Mouse (Mus musculus): ENCODE measurements around the gene Lmtk2. TPM values are rescaled to one million over a fixed set of nuclear protein-coding genes. Genes with fewer than 3 reads are reported as not detected.

The Lmtk2 gene
- polyA plus RNA-seq, 1 experiment from 2014 or later = 1.2 TPM

- WGBS (ENCODE audit: insufficient replicate concordance) = 65% methylated on average over 12 of the region's 12 CpGs
- TF ChIP-seq EP300 (IDR thresholded peaks at IDR 0.05; ENCODE audit: low read depth) (no peak), CTCF (IDR thresholded peaks at IDR 0.05; ENCODE audit: low read depth) (no peak)
- DNase-seq = no peak
Measured at GRCm38 (mm10) chr5:144219306-144219705, 119.1 kb downstream of the Lmtk2 start.

GRCm38 (mm10) chr5:144219936-144220335 is 119.7 kb downstream of the Lmtk2 start:
- Histone ChIP-seq H3K9ac (replicated peaks) (no peak overlapping the region), H3K9me3 (ENCODE audit: low read length) (no peaks in the 10 kb centered on the region), H3K4me3 (ENCODE audit: low read depth, low read length) (no peak overlapping the region), H3K4me2 (ENCODE audit: low read depth, low read length) (no peak overlapping the region), H3K36me3 (replicated peaks; ENCODE audit: insufficient read depth, low read length) (no peaks in the 10 kb centered on the region), H3K27ac (ENCODE audit: low read depth) (no peak overlapping the region), H3K4me1 (ENCODE audit: insufficient read depth) (peaks cover 3% of the 10 kb centered on the region; the same call in 1 of the 2 replicates), H3K27me3 (ENCODE audit: insufficient read depth, low read length) (no peaks in the 10 kb centered on the region)
- DNase-seq = no peak
- WGBS (ENCODE audit: insufficient replicate concordance) = 71% methylated on average over 5 of the region's 5 CpGs
- TF ChIP-seq EP300 (IDR thresholded peaks at IDR 0.05; ENCODE audit: low read depth) (no peak), CTCF (IDR thresholded peaks at IDR 0.05; ENCODE audit: low read depth) (no peak)
- ATAC-seq = no peak

More at GRCm38 (mm10) chr5:144219306-144219705, 119.1 kb downstream of the Lmtk2 start:
- H3K4me2 ChIP-seq (ENCODE audit: low read depth, low read length) = no peak overlapping the region
- peak overlapping the region; percentile 34; the same call in 1 of the 2 replicates for H3K27ac ChIP-seq (ENCODE audit: low read depth)
- no peak overlapping the region for H3K9ac ChIP-seq (replicated peaks)
- H3K36me3 ChIP-seq (replicated peaks; ENCODE audit: insufficient read depth, low read length) = no peaks in the 10 kb centered on the region
- H3K27me3 ChIP-seq (ENCODE audit: insufficient read depth, low read length) = no peaks in the 10 kb centered on the region
- ATAC-seq = no peak
- H3K9me3 ChIP-seq (ENCODE audit: low read length) = no peaks in the 10 kb centered on the region
- peaks cover 3% of the 10 kb centered on the region; the same call in 1 of the 2 replicates for H3K4me1 ChIP-seq (ENCODE audit: insufficient read depth)
- no peak overlapping the region for H3K4me3 ChIP-seq (ENCODE audit: low read depth, low read length)

- ATAC-seq = no peak
- no peak for DNase-seq
- TF ChIP-seq CTCF (IDR thresholded peaks at IDR 0.05; ENCODE audit: low read depth) (no peak), EP300 (IDR thresholded peaks at IDR 0.05; ENCODE audit: low read depth) (no peak)
- Histone ChIP-seq H3K9me3 (ENCODE audit: low read length) (no peaks in the 10 kb centered on the region), H3K27me3 (ENCODE audit: insufficient read depth, low read length) (no peaks in the 10 kb centered on the region), H3K4me1 (ENCODE audit: insufficient read depth) (peaks cover 3% of the 10 kb centered on the region; the same call in 1 of the 2 replicates), H3K9ac (replicated peaks) (no peak overlapping the region), H3K4me3 (ENCODE audit: low read depth, low read length) (no peak overlapping the region), H3K4me2 (ENCODE audit: low read depth, low read length) (no peak overlapping the region), H3K27ac (ENCODE audit: low read depth) (no peak overlapping the region), H3K36me3 (replicated peaks; ENCODE audit: insufficient read depth, low read length) (no peaks in the 10 kb centered on the region)
- WGBS (ENCODE audit: insufficient replicate concordance) = 43% methylated on average over 4 of the region's 4 CpGs
Measured at GRCm38 (mm10) chr5:144221305-144221704, 121.1 kb downstream of the Lmtk2 start.

GRCm38 (mm10) chr5:144222811-144223502 is 122.7 kb downstream of the Lmtk2 start:
- ATAC-seq = peak; percentile 51
- peak overlapping the region; percentile 81 for H3K27ac ChIP-seq (ENCODE audit: low read depth)
- DNase-seq = peak; percentile 42

GRCm38 (mm10) chr5:144223503-144223862 is 123.2 kb downstream of the Lmtk2 start, which contains the start of gene Tecpr1:
Gene Tecpr1 (minus strand): TSS chr5:144223615.
- Histone ChIP-seq H3K27me3 (ENCODE audit: insufficient read depth, low read length) (no peaks in the 10 kb centered on the region), H3K27ac (ENCODE audit: low read depth) (peak within 1 kb of the TSS; percentile 81), H3K36me3 (replicated peaks; ENCODE audit: insufficient read depth, low read length) (no peaks in the 10 kb centered on the region), H3K9me3 (ENCODE audit: low read length) (no peaks in the 10 kb centered on the region), H3K4me3 (ENCODE audit: low read depth, low read length) (peak within 1 kb of the TSS; percentile 62), H3K4me2 (ENCODE audit: low read depth, low read length) (peak within 1 kb of the TSS; percentile 94), H3K9ac (replicated peaks) (peak within 1 kb of the TSS; percentile 73), H3K4me1 (ENCODE audit: insufficient read depth) (peaks cover 3% of the 10 kb centered on the region; the same call in 1 of the 2 replicates)
- TF ChIP-seq CTCF (IDR thresholded peaks at IDR 0.05; ENCODE audit: low read depth) = peak; percentile 35; the same call in 1 of the 2 replicates
- no peak for TF ChIP-seq EP300 (IDR thresholded peaks at IDR 0.05; ENCODE audit: low read depth)
- ATAC-seq (peak; percentile 97), DNase-seq (peak; percentile 92)
- WGBS (ENCODE audit: insufficient replicate concordance) = 0% methylated on average over 37 of the region's 37 CpGs

More at GRCm38 (mm10) chr5:144222811-144223502, 122.7 kb downstream of the Lmtk2 start:
- Histone ChIP-seq H3K9ac (replicated peaks) (peak overlapping the region; percentile 73), H3K36me3 (replicated peaks; ENCODE audit: insufficient read depth, low read length) (no peaks in the 10 kb centered on the region), H3K4me3 (ENCODE audit: low read depth, low read length) (peak overlapping the region; percentile 62), H3K9me3 (ENCODE audit: low read length) (no peaks in the 10 kb centered on the region), H3K27me3 (ENCODE audit: insufficient read depth, low read length) (no peaks in the 10 kb centered on the region), H3K4me2 (ENCODE audit: low read depth, low read length) (peak overlapping the region; percentile 94), H3K4me1 (ENCODE audit: insufficient read depth) (peaks cover 3% of the 10 kb centered on the region; the same call in 1 of the 2 replicates)
- TF ChIP-seq CTCF (IDR thresholded peaks at IDR 0.05; ENCODE audit: low read depth) (no peak), EP300 (IDR thresholded peaks at IDR 0.05; ENCODE audit: low read depth) (no peak)
- 2% methylated on average over 23 of the region's 25 CpGs for WGBS (ENCODE audit: insufficient replicate concordance)

GRCm38 (mm10) chr5:144223899-144224816 is 123.9 kb downstream of the Lmtk2 start:
- no peaks in the 10 kb centered on the region for H3K9me3 ChIP-seq (ENCODE audit: low read length)
- no peak for TF ChIP-seq CTCF (IDR thresholded peaks at IDR 0.05; ENCODE audit: low read depth)
- TF ChIP-seq EP300 (IDR thresholded peaks at IDR 0.05; ENCODE audit: low read depth) = no peak
- peak overlapping the region; percentile 81 for H3K27ac ChIP-seq (ENCODE audit: low read depth)
- H3K27me3 ChIP-seq (ENCODE audit: insufficient read depth, low read length) = no peaks in the 10 kb centered on the region
- DNase-seq (no peak), ATAC-seq (peak; percentile 28)
- peak overlapping the region; percentile 94 for H3K4me2 ChIP-seq (ENCODE audit: low read depth, low read length)
- peak overlapping the region; percentile 62 for H3K4me3 ChIP-seq (ENCODE audit: low read depth, low read length)
- H3K36me3 ChIP-seq (replicated peaks; ENCODE audit: insufficient read depth, low read length) = no peaks in the 10 kb centered on the region
- H3K9ac ChIP-seq (replicated peaks) = peak overlapping the region; percentile 73
- 26% methylated on average over 18 of the region's 18 CpGs for WGBS (ENCODE audit: insufficient replicate concordance)
- peaks cover 3% of the 10 kb centered on the region; the same call in 1 of the 2 replicates for H3K4me1 ChIP-seq (ENCODE audit: insufficient read depth)

All from liver, postnatal 0 days (tissue).